Mouse (Mus musculus) spleen, adult 2 months (tissue): ENCODE measurements at regions not wholly inside any gene's neighbourhood (a gene's known extent, or its start where the extent isn't known, plus 50 kb on each side); places are given as distances from the start of the nearest gene placed in this dataset.

Experiments
- DNase-seq, 2 experiments: peaks; one replicate each; pipeline versions ENCODE4 v3.0.0 to v3.0.0-alpha.2; 2012 to 2021; ENCODE audit warnings: low spot score in 2 of 2, low read depth in 1 of 2
- H3K27ac ChIP-seq: fragments of 200-500 bp; 2 replicates; pipeline ENCODE4 v1.5.1; 2012; ENCODE audit warnings: low read length, inconsistent platforms; ENCODE audit not compliant: insufficient read depth
- H3K27me3 ChIP-seq: fragments of 200-500 bp; 2 replicates; pipeline ENCODE4 v1.6.1; 2012; ENCODE audit warnings: mild to moderate bottlenecking, moderate library complexity, low read length, inconsistent platforms; ENCODE audit not compliant: control insufficient read depth, insufficient read depth
- H3K36me3 ChIP-seq: fragments of 200-500 bp; 2 replicates; pipeline ENCODE4 v1.6.1; 2012; ENCODE audit warnings: mild to moderate bottlenecking, low read length, inconsistent platforms; ENCODE audit not compliant: control insufficient read depth, insufficient read depth
- H3K4me1 ChIP-seq: fragments of 200-500 bp; 2 replicates; pipeline ENCODE4 v1.6.1; 2011; ENCODE audit warnings: inconsistent platforms; ENCODE audit not compliant: control insufficient read depth, insufficient read depth, insufficient read length
- H3K4me3 ChIP-seq: fragments of 200-500 bp; 2 replicates; pipeline ENCODE4 v1.5.1; 2011; ENCODE audit warnings: mild to moderate bottlenecking, inconsistent platforms; ENCODE audit not compliant: insufficient read depth, insufficient read length; ENCODE audit errors: extremely low read depth
- CTCF ChIP-seq: fragments of 200-500 bp; IDR thresholded peaks from 2 replicates; pipeline ENCODE4 v1.5.1; 2011; ENCODE audit warnings: mild to moderate bottlenecking, inconsistent platforms; ENCODE audit not compliant: insufficient read depth, insufficient read length, insufficient replicate concordance; ENCODE audit errors: extremely low read depth
- POLR2A ChIP-seq: fragments of 200-500 bp; IDR thresholded peaks from 2 replicates; pipeline ENCODE4 v1.6.1; 2011; ENCODE audit warnings: low read depth, low read length, inconsistent platforms
- WGBS: fragments of 180-500 bp; shearing (Covaris S2); methylation state at CpG from one replicate; pipeline ENCODE4 v1.1.7; 2018; 5-methylcytosine and 5-hydroxymethylcytosine counted together

DNA sequence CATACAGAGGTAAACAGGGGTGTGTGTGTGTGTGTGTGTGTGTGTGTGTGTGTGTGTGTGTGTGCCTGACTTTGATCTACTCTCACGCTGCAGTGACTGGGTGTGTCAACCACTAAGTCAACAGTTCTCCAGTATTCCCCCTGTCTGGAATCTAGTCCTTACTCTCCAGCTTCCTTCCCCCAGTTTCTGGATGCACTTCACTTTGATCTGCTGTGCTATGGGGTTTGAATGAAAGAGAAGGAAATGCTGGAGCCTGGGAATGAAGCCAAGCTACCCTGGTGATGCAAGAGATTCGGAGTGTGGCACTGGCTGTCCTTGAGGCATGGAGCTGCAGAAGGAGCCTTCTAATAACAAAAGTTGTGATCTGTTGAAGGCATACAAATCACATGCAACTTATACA is 97.1 kb upstream of the Foxq1 start:
- H3K27me3 ChIP-seq, result no peaks in the 10 kb centered on the region
- TF ChIP-seq CTCF (no peak), POLR2A (no peak)
- no peak overlapping the region for H3K4me3 ChIP-seq
- DNase-seq, result no peak
- no peaks in the 10 kb centered on the region for H3K4me1 ChIP-seq
- 68% methylated on average over 2 of the region's 2 CpGs for WGBS
- no peak overlapping the region for H3K27ac ChIP-seq
- no peaks in the 10 kb centered on the region for H3K36me3 ChIP-seq

DNA sequence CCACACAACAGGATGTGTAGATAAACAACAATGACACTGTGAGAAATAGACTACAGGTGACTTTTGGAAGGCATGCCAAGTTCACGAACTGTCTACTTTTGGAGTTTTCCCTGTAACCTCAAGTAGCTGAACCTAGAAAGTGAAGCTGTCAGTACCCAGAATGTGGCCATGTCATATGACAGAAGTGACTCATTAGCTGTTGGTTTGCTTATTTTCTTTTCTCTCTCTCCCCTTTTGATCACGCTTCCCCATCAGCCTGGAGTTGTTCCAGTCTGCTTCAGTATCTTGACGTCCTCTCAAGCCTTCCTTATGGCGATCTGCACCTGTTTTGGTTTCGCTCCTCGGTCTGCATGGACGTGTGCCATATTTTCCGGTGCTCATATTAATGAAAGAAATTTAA is 90.8 kb upstream of the Foxq1 start:
- no peaks in the 10 kb centered on the region for H3K27me3 ChIP-seq
- 82% methylated on average over 8 of the region's 8 CpGs for WGBS
- H3K27ac ChIP-seq, result no peak overlapping the region
- TF ChIP-seq POLR2A (no peak), CTCF (no peak)
- no peaks in the 10 kb centered on the region for H3K4me1 ChIP-seq
- no peak for DNase-seq
- no peaks in the 10 kb centered on the region for H3K36me3 ChIP-seq
- no peak overlapping the region for H3K4me3 ChIP-seq

DNA sequence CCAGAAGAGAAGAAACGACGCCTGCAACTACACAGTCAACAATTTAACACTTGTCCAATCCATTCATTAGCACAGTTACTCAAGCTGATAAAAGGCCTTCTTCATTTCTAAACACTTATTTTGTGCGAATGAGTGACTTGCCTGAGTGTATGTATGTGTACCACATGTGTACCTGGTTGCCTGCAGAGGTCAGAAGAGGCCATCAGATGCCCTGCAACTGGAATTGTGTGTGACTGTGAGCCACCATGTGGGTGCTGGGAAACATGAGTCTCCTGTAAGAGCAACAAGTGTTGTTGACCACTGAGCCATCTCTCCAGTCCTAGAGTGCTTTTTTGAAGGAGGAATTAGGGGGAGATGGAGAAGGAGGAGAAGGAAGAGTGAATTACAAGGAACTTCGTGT is 90.2 kb upstream of the Foxq1 start:
- no peak overlapping the region for H3K27ac ChIP-seq
- WGBS, result 76% methylated on average over 4 of the region's 4 CpGs
- TF ChIP-seq CTCF (no peak), POLR2A (no peak)
- DNase-seq, result no peak
- no peak overlapping the region for H3K4me3 ChIP-seq
- no peaks in the 10 kb centered on the region for H3K36me3 ChIP-seq
- H3K27me3 ChIP-seq, result no peaks in the 10 kb centered on the region
- no peaks in the 10 kb centered on the region for H3K4me1 ChIP-seq

DNA sequence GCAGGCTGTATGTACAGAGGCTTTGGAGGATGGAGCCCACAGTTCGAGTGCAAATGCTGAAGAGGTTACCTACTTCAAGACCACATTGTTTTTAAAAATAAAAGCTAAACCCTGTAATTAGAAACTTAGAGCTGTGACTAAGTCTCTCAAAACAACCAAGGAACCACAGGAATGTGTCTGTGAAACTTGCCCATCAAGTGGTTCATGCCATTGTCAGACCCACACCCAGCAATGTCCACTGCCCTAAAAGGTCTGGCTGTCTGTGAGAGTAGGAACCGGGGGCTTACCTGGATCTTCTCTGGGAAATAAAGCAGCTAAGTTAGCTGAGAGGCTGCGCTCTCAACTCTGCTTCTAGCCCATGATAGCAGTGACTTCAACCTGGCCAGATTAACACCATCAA is 87.8 kb upstream of the Foxq1 start:
- Histone ChIP-seq H3K4me1 (no peaks in the 10 kb centered on the region), H3K27ac (no peak overlapping the region), H3K4me3 (no peak overlapping the region), H3K27me3 (no peaks in the 10 kb centered on the region), H3K36me3 (no peaks in the 10 kb centered on the region)
- no peak for TF ChIP-seq CTCF
- TF ChIP-seq POLR2A, result no peak
- WGBS, result 77% methylated on average over 3 of the region's 3 CpGs
- no peak for DNase-seq

DNA sequence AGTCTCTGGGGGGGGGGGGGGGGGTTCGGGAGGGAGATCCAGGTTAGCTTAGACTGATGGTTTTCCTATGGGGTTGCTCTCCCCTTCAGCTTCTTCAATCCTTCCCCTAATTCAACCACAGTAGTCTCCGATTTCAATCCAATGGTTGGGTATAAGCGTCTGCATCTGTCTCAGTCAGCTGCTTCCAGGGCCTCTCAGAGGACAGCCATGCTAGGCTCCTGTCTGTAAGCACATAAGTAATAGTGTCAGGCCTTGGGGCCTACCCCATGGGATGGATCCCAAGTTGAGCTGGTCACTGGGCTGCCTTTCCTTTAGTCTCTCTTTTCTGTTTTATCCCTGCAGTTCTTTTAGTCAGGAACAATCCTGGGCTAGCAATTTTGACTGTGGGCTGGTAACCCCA is 87.0 kb upstream of the Foxq1 start:
- no peak for DNase-seq

DNA sequence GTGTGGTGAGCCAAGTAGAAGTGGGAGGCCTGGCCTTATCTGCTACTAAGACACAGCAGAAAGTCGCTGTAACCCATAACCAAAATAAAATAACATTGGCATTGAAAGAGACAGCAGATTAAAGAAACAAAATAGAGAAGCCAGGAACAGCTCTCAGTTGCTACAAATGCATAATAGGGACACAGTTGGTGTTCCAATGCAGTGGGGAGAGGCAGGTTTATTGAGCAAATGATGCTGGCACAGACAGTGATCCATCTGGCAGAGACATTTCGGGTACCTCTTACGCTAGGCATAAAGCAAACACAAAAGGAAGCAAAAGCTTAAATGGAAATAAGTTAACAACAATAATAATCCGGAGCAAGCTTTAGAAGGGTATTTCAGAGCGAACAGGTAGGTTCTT is 83.6 kb upstream of the Foxq1 start:
- DNase-seq, result no peak
- H3K4me3 ChIP-seq, result no peak overlapping the region
- 88% methylated on average over 5 of the region's 5 CpGs for WGBS
- no peak overlapping the region for H3K27ac ChIP-seq
- TF ChIP-seq POLR2A (no peak), CTCF (no peak)
- no peaks in the 10 kb centered on the region for H3K4me1 ChIP-seq
- H3K27me3 ChIP-seq, result no peaks in the 10 kb centered on the region
- no peaks in the 10 kb centered on the region for H3K36me3 ChIP-seq

More for the DNA sequence above, 87.0 kb upstream of the Foxq1 start:
- WGBS, result 93% methylated on average over 3 of the region's 3 CpGs
- Histone ChIP-seq H3K27me3 (no peaks in the 10 kb centered on the region), H3K4me3 (no peak overlapping the region), H3K36me3 (no peaks in the 10 kb centered on the region), H3K27ac (no peak overlapping the region), H3K4me1 (no peaks in the 10 kb centered on the region)
- TF ChIP-seq CTCF, result no peak
- TF ChIP-seq POLR2A, result no peak

DNA sequence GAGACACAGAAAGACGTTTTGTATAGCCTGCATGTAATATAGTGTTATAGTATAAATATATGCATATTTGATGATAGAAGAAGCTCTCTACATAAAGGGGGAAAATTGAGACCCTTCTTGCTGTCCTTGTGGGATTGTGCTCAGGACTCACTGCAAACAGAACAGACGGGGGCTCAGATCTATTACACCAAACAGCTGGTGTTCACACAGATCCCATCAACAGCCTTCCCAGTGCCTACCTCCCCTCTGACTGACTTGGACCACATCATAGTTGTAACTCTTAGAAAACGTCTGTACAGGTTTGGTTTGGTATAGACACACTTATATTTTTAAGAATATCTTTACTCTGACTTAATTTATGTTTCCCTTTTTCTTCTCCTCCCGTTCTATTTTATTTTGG is 83.1 kb upstream of the Foxq1 start:
- Histone ChIP-seq H3K27ac (no peak overlapping the region), H3K36me3 (no peaks in the 10 kb centered on the region), H3K27me3 (no peaks in the 10 kb centered on the region), H3K4me3 (no peak overlapping the region), H3K4me1 (no peaks in the 10 kb centered on the region)
- DNase-seq, result no peak
- WGBS, result 69% methylated on average over 4 of the region's 4 CpGs
- no peak for TF ChIP-seq POLR2A
- no peak for TF ChIP-seq CTCF

DNA sequence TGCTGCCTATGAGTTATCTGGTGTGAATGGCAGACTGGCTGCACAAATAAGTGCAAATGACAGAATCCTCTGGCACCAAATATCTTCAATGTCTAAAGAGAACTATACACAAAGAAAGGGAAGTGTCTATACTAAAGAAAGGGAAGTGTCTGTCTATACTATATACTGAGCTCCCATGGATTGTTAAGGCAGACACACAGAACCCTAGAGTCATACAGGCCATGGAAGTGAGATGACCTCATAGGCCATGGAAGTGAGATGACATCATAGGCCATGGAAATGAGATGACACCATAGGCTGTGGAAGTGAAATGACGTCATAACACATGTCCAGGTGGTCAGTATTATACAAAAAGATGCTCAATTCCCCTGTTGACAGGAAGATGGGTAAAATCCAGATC is 82.7 kb upstream of the Foxq1 start:
- no peak for DNase-seq
- Histone ChIP-seq H3K36me3 (no peaks in the 10 kb centered on the region), H3K27me3 (no peaks in the 10 kb centered on the region), H3K4me3 (no peak overlapping the region), H3K4me1 (no peaks in the 10 kb centered on the region), H3K27ac (no peak overlapping the region)
- no peak for TF ChIP-seq CTCF
- no peak for TF ChIP-seq POLR2A
- 74% methylated on average over 1 of the region's 1 CpGs for WGBS
